Mouse (Mus musculus) CH12.LX (cell line): ENCODE results near the gene Appl1. TPM values are rescaled to one million over a fixed set of nuclear protein-coding genes. Genes with fewer than 3 reads are reported as not detected.

ENCODE experiments used
- DNase-seq: peaks from one replicate; pipeline ENCODE4 v3.0.0-alpha.2; 2013; ENCODE audit errors: extremely low read depth
- H3K27ac ChIP-seq: 2 replicates; pipeline ENCODE4 v1.5.1; 2012; ENCODE audit warnings: low read depth, mild to moderate bottlenecking, control low read depth, moderate library complexity; ENCODE audit not compliant: insufficient read depth
- H3K27me3 ChIP-seq: replicated peaks from 2 replicates; pipeline ENCODE3; 2012; ENCODE audit warnings: inconsistent platforms
- H3K36me3 ChIP-seq, 2 experiments: replicated peaks in 1 of 2; 2 replicates each; pipeline versions ENCODE3 to v1.6.1; 2012; ENCODE audit warnings: inconsistent platforms in 1 of 2, low read length in 1 of 2, mild to moderate bottlenecking in 1 of 2, mixed read lengths in 1 of 2, moderate library complexity in 1 of 2; ENCODE audit not compliant: control insufficient read depth in 1 of 2, insufficient read depth in 1 of 2
- H3K4me1 ChIP-seq, 2 experiments: 2 replicates each; pipeline ENCODE4 v1.6.1; 2012; ENCODE audit warnings: inconsistent platforms in 1 of 2, moderate library complexity in 1 of 2; ENCODE audit not compliant: insufficient read depth in 2 of 2, control insufficient read depth in 1 of 2
- H3K4me2 ChIP-seq: 2 replicates; pipeline ENCODE4 v1.6.1; 2012; ENCODE audit warnings: low read depth, mild to moderate bottlenecking, control low read depth; ENCODE audit not compliant: poor library complexity, insufficient read depth, severe bottlenecking
- H3K4me3 ChIP-seq, 3 experiments: fragments of 150-350 bp in 1 of 3; sonication (generic) in 1 of 3; replicated peaks in 1 of 3; 2 replicates each; pipeline versions ENCODE3 to v1.5.1; 2011 to 2012; ENCODE audit warnings: low read depth in 2 of 3, low read length in 2 of 3, mild to moderate bottlenecking in 2 of 3, moderate library complexity in 2 of 3, control low read depth in 1 of 3, improper control_type of control experiment in 1 of 3, inconsistent platforms in 1 of 3, mixed read lengths in 1 of 3; ENCODE audit not compliant: poor library complexity in 1 of 3
- H3K79me2 ChIP-seq: replicated peaks from 2 replicates; pipeline ENCODE4 v1.6.1; 2012; ENCODE audit warnings: mild to moderate bottlenecking, moderate library complexity; ENCODE audit not compliant: control insufficient read depth, poor library complexity, insufficient read depth, severe bottlenecking; ENCODE audit errors: extremely low read depth
- H3K9ac ChIP-seq: 2 replicates; pipeline ENCODE4 v1.6.1; 2012; ENCODE audit warnings: low read depth, mild to moderate bottlenecking, control low read depth, moderate library complexity; ENCODE audit not compliant: insufficient read depth
- H3K9me3 ChIP-seq: replicated peaks from 2 replicates; pipeline ENCODE3; 2012; ENCODE audit warnings: low read length, inconsistent platforms, mixed read lengths
- CHD2 ChIP-seq: IDR thresholded peaks from 2 replicates; pipeline ENCODE4 v1.6.1; 2011; ENCODE audit warnings: low read length, improper control_type of control experiment
- CTCF ChIP-seq, 2 experiments: IDR thresholded peaks in 1 of 2; conservative IDR thresholded peaks in 1 of 2; 2 replicates each; pipeline ENCODE4 v1.5.1; 2011 to 2012; ENCODE audit warnings: low read depth in 2 of 2, low read length in 2 of 2, improper control_type of control experiment in 1 of 2, inconsistent platforms in 1 of 2, mild to moderate bottlenecking in 1 of 2, moderate library complexity in 1 of 2
- E2F4 ChIP-seq: IDR thresholded peaks from 2 replicates; pipeline ENCODE4 v1.6.1; 2011; ENCODE audit warnings: low read depth, low read length, improper control_type of control experiment; ENCODE audit not compliant: insufficient replicate concordance
- ELF1 ChIP-seq: IDR thresholded peaks from 2 replicates; pipeline ENCODE4 v1.6.1; 2014; ENCODE audit warnings: low read depth, mild to moderate bottlenecking, inconsistent platforms, low read length, improper control_type of control experiment
- ETS1 ChIP-seq: conservative IDR thresholded peaks from 2 replicates; pipeline ENCODE4 v1.6.1; 2012; ENCODE audit warnings: low read depth, mild to moderate bottlenecking, inconsistent platforms, low read length, improper control_type of control experiment, moderate library complexity
- HCFC1 ChIP-seq: IDR thresholded peaks from 2 replicates; pipeline ENCODE4 v1.6.1; 2012; ENCODE audit warnings: low read depth, mild to moderate bottlenecking, inconsistent platforms, low read length, improper control_type of control experiment
- JUND ChIP-seq: conservative IDR thresholded peaks from 2 replicates; pipeline ENCODE4 v1.6.1; 2011; ENCODE audit warnings: low read depth, low read length, improper control_type of control experiment
- KAT2A ChIP-seq: IDR thresholded peaks from 2 replicates; pipeline ENCODE4 v1.6.1; 2012; ENCODE audit warnings: low read length, improper control_type of control experiment, inconsistent platforms; ENCODE audit not compliant: insufficient replicate concordance
- MAX ChIP-seq: IDR thresholded peaks from 2 replicates; pipeline ENCODE4 v1.6.1; 2011; ENCODE audit warnings: low read length, improper control_type of control experiment
- MXI1 ChIP-seq: IDR thresholded peaks from 2 replicates; pipeline ENCODE4 v1.6.1; 2011; ENCODE audit warnings: mild to moderate bottlenecking, low read depth, low read length, improper control_type of control experiment
- NRF1 ChIP-seq: IDR thresholded peaks from 2 replicates; pipeline ENCODE4 v1.6.1; 2014; ENCODE audit warnings: low read depth, mild to moderate bottlenecking, inconsistent platforms, low read length, improper control_type of control experiment, moderate library complexity
- POLR2AphosphoS2 ChIP-seq: IDR thresholded peaks from 2 replicates; pipeline ENCODE4 v1.6.1; 2011; ENCODE audit warnings: low read depth, low read length, improper control_type of control experiment
- RAD21 ChIP-seq: IDR thresholded peaks from 2 replicates; pipeline ENCODE4 v1.6.1; 2011; ENCODE audit warnings: low read depth, mild to moderate bottlenecking, low read length, improper control_type of control experiment, moderate library complexity
- RCOR1 ChIP-seq: conservative IDR thresholded peaks from 2 replicates; pipeline ENCODE4 v1.6.1; 2012; ENCODE audit warnings: low read depth, mild to moderate bottlenecking, inconsistent platforms, low read length, improper control_type of control experiment
- SIN3A ChIP-seq: IDR thresholded peaks from 2 replicates; pipeline ENCODE4 v1.6.1; 2012; ENCODE audit warnings: low read length, improper control_type of control experiment, inconsistent platforms
- SMC3 ChIP-seq: IDR thresholded peaks from 2 replicates; pipeline ENCODE4 v1.6.1; 2011; ENCODE audit warnings: low read depth, low read length, improper control_type of control experiment
- TCF12 ChIP-seq: IDR thresholded peaks from 2 replicates; pipeline ENCODE4 v1.6.1; 2014; ENCODE audit warnings: low read depth, mild to moderate bottlenecking, inconsistent platforms, low read length, improper control_type of control experiment
- UBTF ChIP-seq: IDR thresholded peaks from 2 replicates; pipeline ENCODE4 v1.6.1; 2012; ENCODE audit warnings: low read depth, mild to moderate bottlenecking, inconsistent platforms, low read length, improper control_type of control experiment, moderate library complexity
- ZC3H11A ChIP-seq: IDR thresholded peaks from 2 replicates; pipeline ENCODE4 v1.6.1; 2012; ENCODE audit warnings: low read depth, mild to moderate bottlenecking, inconsistent platforms, low read length, improper control_type of control experiment
- ZKSCAN1 ChIP-seq: IDR thresholded peaks from 2 replicates; pipeline ENCODE4 v1.6.1; 2012; ENCODE audit warnings: low read depth, inconsistent platforms, low read length, improper control_type of control experiment, borderline replicate concordance
- ZNF384 ChIP-seq: IDR thresholded peaks from 2 replicates; pipeline ENCODE4 v1.6.1; 2012; ENCODE audit warnings: low read depth, low read length, improper control_type of control experiment, inconsistent platforms
- dilution Hi-C: fragments of 300-500 bp; cut with MboI; formaldehyde crosslinking; loops from 2 replicates; pipeline ENCODE4 v1.14.3; 2020; ENCODE audit warnings: low sequenced_read_pairs; ENCODE audit not compliant: extremely low pct_unique_long_range_greater_than_20kb, extremely low pct_ligation_motif_present
- in situ Hi-C: fragments of 300-500 bp; cut with MboI; formaldehyde crosslinking; loops from 3 replicates; pipeline ENCODE4 v1.14.3; 2019; ENCODE audit warnings: low sequenced_read_pairs, low pct_ligation_motif_present, low pct_unique_long_range_greater_than_20kb, mixed read lengths
- polyA plus RNA-seq: library from polyadenylated mRNA; unstranded; fragments of >175 nt; gene quantifications from 2 replicates; pipeline ENCODE4 v1.2.1, GENCODE M21; 2012; ENCODE audit warnings: low read depth; ENCODE audit not compliant: insufficient read length
- total RNA-seq, 2 experiments: library from RNA; depleted of rRNA; stranded (reverse); fragments of 300-350 nt in 1 of 2; fragments of >200 nt in 1 of 2; gene quantifications; 2 replicates each; pipeline ENCODE4 v1.2.3; 2012 to 2014

Appl1 gene
- total and polyA plus RNA-seq, 3 experiments, result 9.0 to 11.9 (median 11.0) TPM

DNA sequence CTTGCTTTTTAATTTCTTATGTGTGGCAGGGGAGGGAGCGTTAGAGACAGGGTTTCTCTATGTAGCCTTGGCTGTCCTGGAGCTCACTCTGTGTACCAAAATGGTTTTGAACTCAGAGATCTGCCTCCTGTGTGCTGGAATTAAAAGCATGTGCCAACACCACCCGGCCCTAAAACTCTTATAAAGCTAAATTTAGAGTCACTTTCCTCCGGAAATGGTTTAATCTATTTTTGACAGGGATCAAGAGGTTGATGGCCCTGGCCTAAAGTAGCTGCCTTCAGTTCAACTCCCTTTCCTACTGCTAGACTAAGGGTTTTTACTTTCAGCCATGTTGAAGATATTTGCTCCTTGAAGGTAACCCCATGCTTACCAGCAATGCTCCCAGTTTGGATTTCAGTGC, 22.4 kb upstream of the Appl1 start:
- dilution Hi-C loops, result no loop called here
- H3K27me3 ChIP-seq, result no peaks in the 10 kb centered on the region
- no peak overlapping the region for H3K9ac ChIP-seq
- H3K4me2 ChIP-seq, result no peak overlapping the region
- TF ChIP-seq SMC3 (no peak), JUND (no peak), MXI1 (no peak), TCF12 (no peak), E2F4 (no peak), CHD2 (no peak), CTCF (conservative IDR thresholded peaks at IDR 0.05 in 1 of 2, IDR thresholded peaks at IDR 0.05 in 1 of 2; ENCODE audit: low read depth in 2 of 2, low read length in 2 of 2) (no peak), ETS1 (no peak), HCFC1 (no peak), RAD21 (no peak), ZC3H11A (no peak), SIN3A (no peak), POLR2AphosphoS2 (no peak), KAT2A (no peak), MAX (no peak), UBTF (no peak), ELF1 (no peak)
- in situ Hi-C loops, result loop anchor here (25.0 kb wide), 1 partner anchor 306 kb away; the partner anchor contains the start of gene Dnah12
- no peak overlapping the region for H3K4me3 ChIP-seq
- no peaks in the 10 kb centered on the region for H3K36me3 ChIP-seq
- H3K9me3 ChIP-seq, result no peaks in the 10 kb centered on the region
- no peak for DNase-seq
- H3K27ac ChIP-seq, result no peak overlapping the region
- H3K79me2 ChIP-seq, result no peaks in the 10 kb centered on the region
- H3K4me1 ChIP-seq, result peaks cover 2 to 12% of the 10 kb centered on the region in 2 experiments; a peak in 1 of 4 replicates

DNA sequence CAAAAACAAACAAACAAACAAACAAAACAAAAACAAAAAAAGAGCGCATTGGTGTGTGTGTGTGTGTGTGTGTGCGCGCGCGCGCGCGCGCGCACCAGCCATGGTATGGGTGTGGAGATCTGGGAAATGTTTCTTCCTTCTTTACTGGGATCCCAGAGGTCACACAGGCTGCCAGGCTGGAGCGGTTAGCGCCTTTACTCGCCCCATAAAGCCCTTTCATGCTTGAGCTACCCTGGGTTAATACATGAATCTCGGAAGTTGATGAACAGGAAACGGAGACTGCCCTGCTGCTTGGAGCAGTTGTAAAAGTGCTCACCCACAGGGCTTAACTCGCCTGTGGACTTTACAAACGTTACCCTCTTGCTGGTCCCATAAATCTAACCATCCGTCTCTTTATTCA, 20.6 kb upstream of the Appl1 start:
- Histone ChIP-seq H3K27ac (no peak overlapping the region), H3K4me3 (no peak overlapping the region), H3K27me3 (no peaks in the 10 kb centered on the region), H3K9me3 (no peaks in the 10 kb centered on the region), H3K4me2 (no peak overlapping the region)
- no peak for DNase-seq
- in situ Hi-C loops, result loop anchor here (25.0 kb wide), 1 partner anchor 304 kb away; the partner anchor contains the start of gene Dnah12
- TF ChIP-seq NRF1 (no peak), CHD2 (no peak), ZNF384 (no peak), ETS1 (no peak), SMC3 (no peak), ZKSCAN1 (no peak), RCOR1 (no peak), HCFC1 (no peak)
- TF ChIP-seq, all 38 proteins: peak for 0
- no peaks in the 10 kb centered on the region for H3K36me3 ChIP-seq
- dilution Hi-C loops, result no loop called here
- no peak overlapping the region for H3K9ac ChIP-seq
- H3K79me2 ChIP-seq, result no peaks in the 10 kb centered on the region
- peaks cover 7 to 12% of the 10 kb centered on the region in 2 experiments; a peak in 3 of 4 replicates for H3K4me1 ChIP-seq
